Mouse (Mus musculus): ENCODE results near the gene B3glct.

B3glct gene

DNA sequence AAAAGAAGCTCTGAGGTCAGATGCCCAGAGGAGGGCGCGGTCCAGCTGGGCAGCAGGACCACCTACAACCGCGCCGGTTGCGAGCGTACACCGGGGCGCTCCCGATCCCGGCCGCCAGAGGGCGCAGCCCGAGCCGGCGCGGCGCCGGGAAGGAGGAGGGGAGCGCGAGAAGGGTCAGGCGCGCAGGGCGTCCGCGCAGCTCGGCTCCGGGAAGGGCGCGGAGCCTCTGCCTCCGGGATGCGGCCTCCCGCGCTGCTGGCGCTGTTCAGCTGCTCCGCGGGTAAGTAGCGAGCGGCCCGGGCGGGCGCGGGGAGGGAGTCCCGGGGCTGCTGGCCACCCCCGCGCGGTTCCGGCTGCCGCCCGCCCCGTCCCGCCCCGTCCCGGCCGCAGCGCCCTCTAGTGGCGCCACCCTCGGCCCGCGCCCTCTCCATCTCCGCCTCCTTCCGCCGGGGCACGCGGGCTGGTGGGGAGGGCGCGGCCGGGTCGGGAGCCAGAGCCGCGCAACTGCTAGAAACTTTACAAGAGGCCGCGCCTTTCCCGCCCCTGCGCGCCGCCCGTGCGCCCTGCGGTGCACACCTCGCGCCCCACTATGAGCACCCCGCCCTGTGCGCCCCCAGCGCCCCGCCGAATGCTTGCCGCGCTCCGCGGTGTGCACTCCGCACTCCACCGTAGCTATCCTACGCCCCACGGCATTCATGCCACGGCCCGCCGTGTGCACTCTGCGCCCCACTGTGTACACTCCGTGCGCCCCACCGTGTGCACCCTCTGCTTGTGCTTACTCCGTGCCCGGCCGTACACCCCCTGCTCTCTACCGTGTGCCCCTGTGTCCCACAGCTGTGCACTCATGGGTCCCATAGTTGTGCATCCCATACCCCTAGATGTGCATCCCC lies at the start of gene B3glct:
B3glct (plus strand) TSS at position 131 of the 890 bp plus-strand sequence.
- DNase-seq = peak; percentile 90

DNA sequence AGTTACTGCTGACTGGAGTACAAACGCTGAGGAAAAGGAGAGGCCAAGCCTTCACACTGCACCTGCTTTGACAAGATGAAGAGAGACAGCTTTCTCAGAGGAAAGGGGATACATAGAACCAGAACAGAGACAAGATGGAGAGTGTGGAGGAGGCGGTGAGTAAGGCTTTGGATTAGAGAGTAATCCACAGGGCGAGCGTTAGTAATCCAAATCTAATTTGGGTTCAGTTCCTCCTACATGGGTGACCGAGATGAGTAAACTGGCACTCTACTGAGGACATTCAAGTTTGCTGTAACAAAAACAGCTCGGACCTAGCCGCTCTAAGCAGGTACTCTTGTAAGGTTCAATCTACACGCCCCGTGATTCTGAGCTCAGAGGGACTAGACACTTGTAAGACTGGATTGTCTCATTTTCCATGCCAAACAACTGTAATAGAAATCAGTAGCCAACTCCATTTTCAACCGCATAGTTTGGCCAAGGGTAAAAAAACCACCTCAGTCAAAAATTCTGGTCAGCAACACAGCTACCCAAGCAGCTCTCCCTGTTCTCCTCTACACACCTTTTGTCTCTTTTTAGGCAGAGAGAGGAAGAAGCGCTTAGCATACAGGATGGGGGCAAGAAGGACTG lies 43.5 kb upstream of the B3glct start:
- no peak for DNase-seq

DNA sequence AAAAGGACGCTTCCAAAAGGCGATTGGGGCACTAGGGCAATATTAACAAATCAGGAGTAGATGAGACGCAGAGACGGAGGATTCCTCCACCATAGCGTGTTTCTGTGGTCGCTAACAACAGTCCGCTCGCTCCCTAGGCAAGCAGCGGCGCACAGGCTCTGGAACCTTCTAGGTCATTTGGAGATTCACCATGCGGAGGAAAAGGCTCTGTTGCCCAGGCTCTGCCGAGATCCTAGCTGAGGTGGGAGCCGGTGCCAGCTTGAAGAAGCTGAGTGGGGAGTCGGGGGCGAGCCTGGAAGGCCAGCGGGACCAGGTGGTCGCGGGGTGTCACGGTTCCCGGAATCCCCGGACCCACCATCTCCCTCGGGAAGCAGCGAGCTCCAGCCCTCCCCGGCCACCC lies 42.5 kb upstream of the B3glct start:
- peak; percentile 63 for DNase-seq

DNA sequence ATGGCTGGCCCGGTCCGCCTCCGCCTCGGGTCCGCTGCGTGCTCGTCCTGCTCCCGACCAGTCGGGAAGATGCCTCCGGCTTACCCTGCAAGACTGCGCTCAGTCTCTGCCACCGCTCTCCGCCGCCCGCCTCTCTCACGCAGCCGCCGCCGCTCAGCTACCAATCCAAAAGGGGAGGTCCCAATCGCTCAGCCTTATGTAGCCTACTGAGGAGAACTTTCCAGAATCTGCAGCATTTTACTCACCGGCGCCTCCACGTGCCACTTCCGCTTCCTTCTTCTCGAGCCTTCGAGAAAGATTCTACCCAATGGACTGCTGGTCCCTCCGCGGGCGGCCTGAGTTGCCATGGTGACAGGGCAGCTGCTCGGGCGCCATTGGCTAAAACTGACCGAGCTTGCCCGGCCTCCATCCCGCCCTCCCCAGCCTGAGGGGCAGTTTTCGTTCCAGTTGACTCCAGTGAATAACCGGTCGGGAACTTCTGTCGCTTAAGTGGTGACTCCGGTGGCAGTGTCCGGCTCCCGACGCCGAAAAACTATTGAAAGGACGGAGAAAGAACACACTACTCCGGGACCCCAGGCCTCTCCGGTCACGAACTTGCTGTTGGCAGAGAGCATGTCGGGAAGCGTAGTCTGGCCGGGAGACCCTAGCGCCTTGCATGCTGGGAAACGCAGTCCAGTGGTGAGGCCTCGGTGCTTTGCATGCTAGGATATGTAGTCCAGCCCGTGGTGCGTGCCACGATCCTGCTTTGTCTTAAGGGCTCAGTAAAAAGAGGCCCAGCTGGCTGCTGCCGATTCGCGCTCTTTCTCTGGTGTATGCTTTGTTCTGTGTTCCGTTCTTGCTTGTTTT lies 41.7 kb upstream of the B3glct start, which contains the start of gene Hsph1:
Hsph1 (minus strand) TSS at position 302 of the 846 bp plus-strand sequence.
- DNase-seq = peak; percentile 98

DNA sequence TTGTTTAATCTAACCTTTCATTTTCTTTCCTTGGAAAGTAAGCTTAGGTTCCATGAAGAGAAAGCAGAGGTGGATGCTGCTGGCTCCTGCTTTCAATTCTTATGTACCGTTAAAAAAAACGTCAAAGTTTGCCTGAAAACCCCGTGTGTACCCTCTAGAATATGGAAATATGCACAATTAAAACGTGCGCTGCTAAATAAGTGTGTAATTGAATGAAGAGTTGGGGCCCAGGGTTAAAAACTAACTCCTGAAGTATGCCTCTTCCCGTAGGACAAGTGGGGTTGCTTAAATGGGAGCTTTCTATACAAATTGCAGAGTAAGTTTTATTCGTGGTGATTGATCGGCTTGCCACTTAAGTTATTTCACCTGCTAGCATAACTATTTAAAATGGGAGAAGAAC lies 40.7 kb upstream of the B3glct start:
- no peak for DNase-seq

DNA sequence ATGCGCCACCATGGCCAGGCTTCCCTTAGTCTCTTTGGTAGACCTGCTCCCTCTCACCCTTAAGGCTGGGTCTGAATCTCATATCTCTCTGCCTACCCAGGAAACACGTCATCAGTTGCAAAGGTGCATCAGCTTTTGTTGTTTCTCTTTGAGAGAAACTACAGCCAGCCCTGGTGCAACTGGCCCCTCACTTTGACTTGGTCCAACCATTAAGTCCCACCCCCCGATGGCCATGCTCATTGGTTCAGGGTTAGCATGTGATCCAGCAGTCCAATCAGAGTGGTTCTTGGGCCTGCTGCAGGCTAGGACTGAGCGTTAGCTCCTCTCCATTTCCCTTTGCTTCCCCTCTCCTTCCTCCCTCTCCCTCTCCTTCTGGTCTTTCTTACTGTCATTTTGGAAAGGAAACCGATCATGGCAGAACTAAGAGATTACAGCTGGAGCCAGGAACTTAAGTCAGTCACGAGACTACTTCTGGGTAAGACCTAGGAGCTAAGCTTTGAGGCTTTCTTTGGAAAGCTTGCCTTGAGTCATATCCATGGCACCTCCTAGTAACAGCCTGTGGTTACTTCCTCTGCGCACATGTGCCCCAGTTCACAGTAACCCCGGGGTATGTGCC lies 36.6 kb upstream of the B3glct start:
- no peak for DNase-seq

DNA sequence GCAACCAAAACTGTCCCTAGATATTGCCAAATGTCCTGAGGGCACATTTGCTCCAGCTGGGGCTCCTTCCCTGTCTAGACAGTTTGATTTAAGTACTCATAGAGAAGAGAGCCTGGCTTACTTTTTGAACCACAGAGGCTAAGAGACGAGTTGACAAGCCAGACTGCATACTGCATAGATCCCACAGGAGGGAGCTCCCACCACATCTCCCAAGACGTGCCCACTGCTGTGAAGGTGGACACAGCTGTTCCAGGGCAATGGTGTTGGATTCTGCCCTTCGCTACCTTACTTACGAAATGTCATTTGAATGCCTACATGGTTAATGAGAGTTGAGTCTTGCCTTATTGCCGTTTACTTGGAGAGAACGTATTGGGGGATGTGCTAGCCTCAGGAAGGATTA lies 35.7 kb upstream of the B3glct start:
- no peak for DNase-seq

DNA sequence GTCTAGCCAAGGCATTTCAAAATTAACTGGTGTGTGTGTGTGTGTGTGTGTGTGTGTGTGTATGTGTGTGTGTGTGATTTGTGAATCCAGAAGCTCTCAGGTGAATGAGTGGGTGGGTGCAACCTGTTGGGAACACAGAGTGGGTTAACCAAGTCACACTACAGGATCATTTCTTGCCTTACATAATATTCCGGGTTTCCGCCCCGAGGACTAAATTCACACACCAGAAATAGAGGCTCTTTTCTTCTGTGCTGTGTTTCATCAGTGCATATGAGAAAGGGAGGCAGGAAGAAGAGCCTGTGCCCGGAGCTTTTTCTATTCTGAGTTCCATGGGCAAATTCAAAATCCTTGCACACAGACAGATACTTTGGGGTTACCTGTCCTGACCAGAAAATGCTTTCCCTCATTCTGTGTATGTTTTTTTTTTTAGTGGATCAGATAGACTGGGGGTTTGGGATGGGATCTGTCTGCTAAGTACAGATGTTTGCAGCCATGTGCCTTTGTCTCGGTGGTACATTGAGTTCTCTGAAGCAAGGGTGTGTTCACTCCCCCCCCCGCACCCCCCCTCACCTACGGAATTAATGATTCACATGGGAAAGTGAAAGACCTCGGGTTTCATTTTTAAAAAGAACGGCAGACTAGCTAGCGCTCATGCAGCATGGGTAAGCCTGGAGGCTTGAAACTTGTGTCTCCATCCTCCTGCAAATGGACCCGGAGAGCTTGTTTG lies 35.1 kb upstream of the B3glct start:
- DNase-seq = no peak

DNA sequence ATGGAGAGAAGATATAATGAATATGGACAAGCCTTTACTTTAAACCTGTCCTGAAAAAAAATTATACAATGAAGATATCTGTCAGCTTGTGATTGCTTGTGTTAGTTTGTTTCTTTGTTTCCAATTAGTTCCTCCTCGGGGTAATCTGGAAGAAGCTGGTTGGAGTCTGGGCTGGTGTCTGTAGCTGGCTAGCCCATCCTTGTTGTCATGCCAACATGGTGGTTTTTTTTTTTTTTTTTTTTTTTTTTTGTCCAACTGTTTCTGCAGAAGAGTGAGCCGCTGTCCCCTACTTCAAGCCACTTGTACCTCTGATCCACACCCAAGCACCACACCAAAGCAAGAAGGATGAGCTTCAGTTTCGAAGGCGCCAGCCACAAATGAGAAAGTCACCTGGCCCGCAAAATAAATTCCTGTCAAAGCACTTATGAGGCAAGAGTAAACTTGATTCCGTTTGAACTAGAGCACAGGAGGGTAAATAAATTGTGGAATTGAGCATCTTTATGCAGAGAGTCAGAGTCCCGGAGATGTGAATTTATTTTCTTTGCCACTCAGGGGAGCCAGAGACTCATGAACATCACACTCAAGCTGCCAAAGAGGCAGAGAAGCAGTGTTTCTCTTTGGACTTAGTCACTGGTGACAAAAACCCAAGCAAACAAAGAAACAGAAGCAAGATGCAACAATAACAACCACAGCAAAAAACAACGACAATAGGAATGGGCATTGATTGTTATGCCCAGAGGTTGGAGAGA lies 30.5 kb upstream of the B3glct start:
- no peak for DNase-seq

DNA sequence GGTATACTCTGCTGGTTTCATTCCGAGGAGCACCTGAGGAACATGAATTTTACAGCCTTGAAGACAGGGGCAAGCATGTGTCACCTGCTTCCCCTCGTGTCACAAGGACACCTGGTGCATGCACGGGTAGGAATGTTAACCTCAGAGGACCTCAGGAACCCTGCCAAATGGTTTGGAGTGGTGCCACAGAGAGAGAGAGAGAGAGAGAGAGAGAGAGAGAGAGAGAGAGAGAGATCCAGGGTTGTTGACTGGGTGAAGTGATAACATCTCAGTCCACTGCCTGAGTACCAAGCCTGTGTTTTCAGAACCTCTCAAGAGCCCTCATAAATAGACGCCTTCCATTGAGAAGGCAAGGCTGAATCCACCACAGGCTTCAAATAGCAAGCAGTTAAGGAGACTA lies 29.8 kb upstream of the B3glct start:
- DNase-seq = peak; percentile 37

DNA sequence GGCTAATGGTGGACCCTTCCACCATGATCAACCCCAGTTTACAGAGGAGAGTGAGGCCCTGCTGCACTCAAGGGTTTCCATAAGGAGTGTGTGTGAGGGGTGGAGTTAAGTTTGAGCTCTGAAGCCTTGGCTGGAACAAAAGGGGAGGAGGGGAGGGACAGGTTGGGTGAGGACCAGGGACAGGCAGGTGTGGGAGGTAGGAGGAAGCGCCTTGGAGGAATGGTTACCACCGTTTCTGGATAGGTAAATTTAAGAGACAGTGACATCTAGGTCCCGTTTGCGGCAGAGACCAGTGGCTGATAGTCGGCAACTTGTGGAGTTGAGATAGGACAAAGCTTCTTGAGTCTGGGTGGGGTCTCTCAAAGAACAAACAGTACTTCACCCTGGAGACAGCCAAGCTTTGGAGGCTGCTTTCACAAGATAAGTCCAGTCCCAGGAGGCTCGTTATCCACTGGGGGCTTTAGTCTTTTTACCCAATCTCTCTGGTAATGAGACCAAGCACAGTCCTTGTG lies 29.1 kb upstream of the B3glct start:
- DNase-seq = no peak

DNA sequence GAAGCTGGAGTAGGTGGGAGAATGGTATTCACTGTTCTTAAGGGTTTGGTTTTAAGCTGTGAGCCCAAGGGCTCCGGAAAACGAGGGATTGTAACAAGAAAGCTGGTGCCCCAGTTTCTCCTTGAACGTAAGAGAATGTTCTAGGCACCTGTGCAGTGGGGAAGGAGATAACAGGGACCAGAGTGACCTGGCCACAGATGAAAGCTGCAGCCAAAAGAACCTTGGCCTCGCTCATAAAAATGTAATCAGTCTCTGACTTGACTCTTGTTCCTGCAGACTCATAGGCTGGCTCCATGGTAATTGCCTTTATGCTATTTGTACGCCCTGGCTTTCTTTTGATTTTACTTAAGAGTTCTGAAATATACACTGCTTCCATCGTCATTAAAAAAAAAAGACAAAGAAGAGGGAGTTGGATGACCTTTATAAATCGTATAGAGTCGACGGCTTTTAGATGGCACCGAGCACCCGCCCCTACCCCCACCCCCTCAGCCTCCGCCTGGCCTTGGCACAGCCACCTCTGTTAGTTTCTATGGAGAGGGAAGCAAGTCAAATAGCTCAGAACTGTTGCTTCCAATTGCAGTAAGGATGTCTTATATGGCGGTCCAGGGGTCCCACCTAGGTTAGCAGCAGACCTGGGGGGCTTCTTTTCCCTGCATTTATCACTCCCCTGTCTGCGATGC lies 28.4 kb upstream of the B3glct start:
- no peak for DNase-seq

DNA sequence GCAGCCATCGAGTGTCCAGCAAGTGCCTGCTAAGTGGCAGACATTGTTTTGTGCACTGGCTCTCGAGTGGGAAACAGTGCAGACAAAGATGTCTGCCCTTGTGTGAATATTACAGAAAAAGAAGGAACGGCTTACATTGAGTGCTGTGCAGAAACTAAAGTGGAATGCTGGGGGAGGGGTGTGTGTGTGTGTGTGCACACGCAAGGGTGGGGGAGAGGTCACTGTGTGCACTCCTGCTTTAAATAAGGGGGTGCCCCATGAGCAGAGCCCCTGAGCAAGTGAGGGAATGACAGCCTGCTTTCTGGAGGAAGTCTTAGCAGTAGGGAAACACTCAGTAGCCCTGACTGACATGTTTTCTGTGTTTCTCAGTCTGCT lies 27.9 kb upstream of the B3glct start:
- DNase-seq = no peak

DNA sequence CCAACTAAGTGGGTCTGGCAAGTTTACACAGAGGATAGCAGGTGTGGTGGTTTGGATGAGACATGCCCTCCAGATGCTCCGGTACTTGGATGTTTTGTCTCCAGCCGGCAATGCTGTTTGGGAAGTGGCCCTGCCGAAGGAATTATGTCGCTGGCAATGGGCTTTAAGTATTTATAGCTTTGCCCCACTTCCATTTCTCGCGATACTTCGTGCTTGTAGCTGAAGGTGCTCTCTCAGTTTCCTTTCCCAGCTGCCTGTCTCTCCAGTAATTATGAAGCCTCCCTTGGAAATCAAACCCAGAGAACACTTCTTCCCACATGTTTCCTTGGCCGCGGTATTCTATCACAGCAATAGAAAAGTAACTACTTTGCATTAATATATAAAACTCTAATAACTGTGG lies 22.4 kb upstream of the B3glct start:
- no peak for DNase-seq

DNA sequence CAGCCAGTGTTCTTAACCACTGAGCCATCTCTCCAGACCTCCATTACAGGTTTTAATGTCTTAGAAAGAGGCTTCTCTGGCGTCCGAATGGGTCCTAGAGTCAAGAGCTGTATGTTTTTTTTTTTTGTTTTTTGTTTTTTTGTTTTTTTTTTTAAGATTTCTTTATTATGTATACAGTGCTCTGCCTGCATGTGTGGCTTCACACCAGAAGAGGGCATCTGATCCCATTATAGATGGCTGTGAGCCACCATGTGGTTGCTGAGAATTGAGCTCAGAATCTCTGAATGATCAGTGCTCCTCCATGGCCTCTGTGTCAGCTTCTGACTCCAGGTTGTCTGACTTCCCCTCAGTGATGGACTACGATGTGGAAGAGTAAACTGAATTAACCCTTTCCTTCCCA lies 20.0 kb upstream of the B3glct start:
- no peak for DNase-seq

DNA sequence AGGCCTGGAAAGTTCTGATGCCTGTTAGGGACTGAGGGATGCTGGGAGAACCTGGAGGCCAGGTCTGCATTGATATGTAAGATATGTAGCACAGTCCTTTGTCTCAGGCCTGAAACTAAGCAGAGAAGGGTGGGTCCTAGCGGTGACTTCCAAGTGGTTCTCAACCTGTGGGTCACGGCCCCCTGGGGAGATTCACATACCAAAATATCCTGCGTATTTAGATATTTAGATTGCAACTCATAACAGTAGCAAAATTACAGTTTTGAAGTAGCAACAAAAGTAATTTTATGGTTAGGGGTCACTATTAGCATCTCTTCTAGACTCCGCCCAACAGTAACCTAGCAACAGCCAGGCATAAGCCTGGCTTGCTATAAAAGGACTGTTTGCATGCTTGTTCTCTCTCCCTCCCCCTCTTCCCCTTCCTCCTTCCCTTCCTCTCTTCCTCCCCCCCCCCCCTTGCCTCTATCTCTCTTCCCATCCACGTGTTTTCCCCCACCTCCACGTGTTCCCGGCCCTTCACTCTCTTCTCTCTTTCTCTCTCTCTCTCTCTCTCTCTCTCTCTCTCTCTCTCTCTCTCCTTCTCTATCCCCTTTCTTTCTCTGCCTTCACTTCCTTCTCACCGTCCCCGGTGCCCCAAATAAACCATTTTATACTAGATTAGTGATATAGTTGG lies 19.2 kb upstream of the B3glct start:
- no peak for DNase-seq

DNA sequence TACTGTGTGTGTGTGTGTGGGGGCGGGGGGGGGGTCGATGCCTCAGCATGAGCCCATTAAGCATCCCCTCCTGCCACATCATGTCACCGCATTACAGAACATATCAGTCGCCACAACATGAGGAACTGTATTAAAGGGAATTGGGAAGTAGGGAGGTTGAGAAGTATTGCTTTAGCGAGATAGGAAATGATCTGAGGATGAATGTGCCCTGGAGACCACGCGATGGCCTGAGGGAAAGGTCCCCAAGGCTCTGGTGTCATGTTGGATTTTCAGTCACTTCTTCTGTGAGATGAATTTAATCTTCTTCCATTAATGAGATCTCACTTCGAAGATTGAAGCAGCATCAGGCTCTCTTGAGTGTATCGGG lies 18.6 kb upstream of the B3glct start:
- DNase-seq = no peak

DNA sequence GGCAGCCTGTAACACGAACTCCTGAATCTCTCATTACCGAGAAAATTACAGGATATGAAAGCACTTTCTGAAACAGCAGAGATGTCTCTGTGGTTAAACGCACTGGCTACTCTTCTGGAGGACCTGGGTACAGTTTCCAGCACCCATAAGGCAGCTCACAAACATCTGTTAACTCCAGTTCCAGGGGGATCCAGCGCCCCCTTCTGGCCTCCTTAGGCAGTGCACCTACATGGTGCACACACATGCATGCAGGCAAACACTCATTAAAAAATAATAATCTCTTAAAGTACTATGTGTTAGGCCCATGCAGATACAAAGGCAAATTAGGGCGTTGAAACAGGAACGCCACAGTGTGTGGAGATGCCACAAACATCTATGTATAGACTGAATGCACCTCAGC lies 16.6 kb upstream of the B3glct start:
- no peak for DNase-seq

DNA sequence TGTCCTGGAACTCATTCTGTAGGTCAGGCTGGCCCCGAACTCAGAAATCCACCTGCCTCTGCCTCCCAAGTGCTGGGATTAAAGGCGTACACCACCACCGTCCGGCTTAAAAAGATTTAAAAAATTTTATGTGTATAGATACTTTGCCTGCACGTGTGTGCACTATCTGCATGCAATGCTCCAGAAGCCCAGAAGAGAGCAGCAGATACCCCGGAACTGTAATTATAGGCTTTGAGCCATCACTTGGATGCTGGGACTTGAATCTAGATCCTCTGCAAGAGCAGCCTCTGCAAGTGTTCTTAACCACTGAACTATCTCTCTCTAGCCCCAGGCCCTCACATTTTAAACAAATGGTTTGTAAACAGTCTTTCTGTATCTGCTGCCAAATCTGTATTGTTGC lies 15.1 kb upstream of the B3glct start:
- DNase-seq = no peak

DNA sequence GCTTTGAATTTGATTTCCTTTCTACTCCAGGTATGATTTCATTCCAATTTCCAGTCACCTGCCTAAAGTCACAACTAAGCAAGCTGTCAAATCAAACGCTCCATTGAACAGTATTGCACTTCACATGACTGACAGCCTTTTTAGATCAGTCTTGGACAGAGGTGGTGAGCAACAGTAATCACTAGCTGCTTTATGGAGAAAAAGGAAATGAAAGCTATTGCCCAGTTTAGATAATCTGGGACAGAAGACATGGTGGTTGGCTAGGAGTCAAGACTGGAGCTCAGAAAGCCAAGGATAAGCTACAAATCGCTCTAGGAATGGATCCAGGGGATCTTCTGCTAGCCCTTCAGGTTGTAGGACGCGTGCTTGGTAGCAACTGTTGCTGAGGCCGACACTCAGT lies 14.6 kb upstream of the B3glct start:
- no peak for DNase-seq
